Mouse (Mus musculus) kidney, adult 2 months (tissue): ENCODE results near the gene Ppfia4.

Source experiments
- CTCF ChIP-seq: fragments of 200-500 bp; conservative IDR thresholded peaks from 2 replicates; pipeline ENCODE4 v1.5.1; 2011; ENCODE audit warnings: low read depth, mild to moderate bottlenecking, control low read depth, low read length, moderate library complexity, mixed read lengths; ENCODE audit not compliant: insufficient read depth, insufficient read length
- POLR2A ChIP-seq: fragments of 200-500 bp; IDR thresholded peaks from one replicate; pipeline ENCODE4 v1.6.1; 2011; ENCODE audit warnings: low read depth, low read length, control low read depth

GRCm38 (mm10) chr1:134331879-134332635 lies 671 bp downstream of the Ppfia4 start:
- TF ChIP-seq CTCF (peak; percentile 87), POLR2A (no peak)
